Mouse (Mus musculus): ENCODE results near the gene Tle2. TPM values are rescaled to one million over a fixed set of nuclear protein-coding genes. Genes with fewer than 3 reads are reported as not detected.
A peak's percentile ranks its signal among the peaks of the same experiment; 100 is the strongest.

The Tle2 gene
- polyA plus RNA-seq, 1 experiment from 2014 or later: 14.3 TPM

- H3K27ac ChIP-seq: peak overlapping the region; percentile 89
- H3K9ac ChIP-seq: peak overlapping the region; percentile 25; the same call in 1 of the 2 replicates
- peak; percentile 25 for ATAC-seq (ENCODE audit: low FRiP score)
- H3K9me3 ChIP-seq: no peaks in the 10 kb centered on the region
- peaks cover 15% of the 10 kb centered on the region for H3K36me3 ChIP-seq (replicated peaks)
- peaks cover 78% of the 10 kb centered on the region for H3K27me3 ChIP-seq
- peaks cover 70% of the 10 kb centered on the region for H3K4me1 ChIP-seq
- peak overlapping the region; percentile 32 for H3K4me3 ChIP-seq (replicated peaks)
- H3K4me2 ChIP-seq: peak overlapping the region; percentile 63
- WGBS: under 1% methylated on average over 9 of the region's 11 CpGs
Measured at GRCm38 (mm10) chr10:81570238-81570800, 4.0 kb upstream of the Tle2 start.

- H3K4me3 ChIP-seq (replicated peaks): peak overlapping the region; percentile 32
- H3K36me3 ChIP-seq (replicated peaks): peaks cover 8% of the 10 kb centered on the region
- 1% methylated on average over 33 of the region's 34 CpGs for WGBS
- H3K9ac ChIP-seq: peak overlapping the region; percentile 25; the same call in 1 of the 2 replicates
- ATAC-seq (ENCODE audit: low FRiP score): peak; percentile 82
- peak overlapping the region; percentile 89 for H3K27ac ChIP-seq
- H3K27me3 ChIP-seq: peaks cover 78% of the 10 kb centered on the region
- peak overlapping the region; percentile 63 for H3K4me2 ChIP-seq
- H3K9me3 ChIP-seq: no peaks in the 10 kb centered on the region
- peaks cover 71% of the 10 kb centered on the region for H3K4me1 ChIP-seq
Measured at GRCm38 (mm10) chr10:81570831-81571500, 3.4 kb upstream of the Tle2 start.

- Histone ChIP-seq H3K9ac (no peak overlapping the region), H3K4me2 (peak overlapping the region; percentile 63), H3K4me3 (replicated peaks) (peak overlapping the region; percentile 32), H3K27me3 (peaks cover 78% of the 10 kb centered on the region), H3K9me3 (no peaks in the 10 kb centered on the region), H3K27ac (peak overlapping the region; percentile 89), H3K4me1 (peaks cover 74% of the 10 kb centered on the region), H3K36me3 (replicated peaks) (peaks cover 3% of the 10 kb centered on the region; the same call in 1 of the 2 replicates)
- ATAC-seq (ENCODE audit: low FRiP score): peak; percentile 93
- under 1% methylated on average over 18 of the region's 18 CpGs for WGBS
Measured at GRCm38 (mm10) chr10:81571501-81571876, 2.9 kb upstream of the Tle2 start.

- Histone ChIP-seq H3K4me3 (replicated peaks) (peak overlapping the region; percentile 32; the same call in 1 of the 2 replicates), H3K36me3 (replicated peaks) (0 out of 2 replicates have a peak, but pooled peaks cover 1% of the 10 kb centered on the region), H3K4me2 (peak overlapping the region; percentile 63), H3K9me3 (no peaks in the 10 kb centered on the region), H3K27ac (peak overlapping the region; percentile 37; the same call in 1 of the 2 replicates), H3K4me1 (peaks cover 74% of the 10 kb centered on the region), H3K9ac (no peak overlapping the region), H3K27me3 (peaks cover 78% of the 10 kb centered on the region)
- 3% methylated on average over 9 of the region's 9 CpGs for WGBS
- no peak for ATAC-seq (ENCODE audit: low FRiP score)
Measured at GRCm38 (mm10) chr10:81572133-81572671, 2.2 kb upstream of the Tle2 start.

GRCm38 (mm10) chr10:81572975-81573374 is 1.4 kb upstream of the Tle2 start:
- Histone ChIP-seq H3K27ac (no peak overlapping the region), H3K9ac (no peak overlapping the region), H3K4me1 (peaks cover 70% of the 10 kb centered on the region)

GRCm38 (mm10) chr10:81575208-81575631 is 859 bp downstream of the Tle2 start:
- WGBS: 1% methylated on average over 22 of the region's 30 CpGs
- Histone ChIP-seq H3K4me2 (peak overlapping the region; percentile 74), H3K4me1 (peaks cover 49% of the 10 kb centered on the region), H3K27ac (peak overlapping the region; percentile 19; the same call in 1 of the 2 replicates), H3K36me3 (replicated peaks) (no peaks in the 10 kb centered on the region), H3K9me3 (no peaks in the 10 kb centered on the region), H3K9ac (peak overlapping the region; percentile 63), H3K27me3 (peaks cover 82% of the 10 kb centered on the region), H3K4me3 (replicated peaks) (peak overlapping the region; percentile 52)
- ATAC-seq (ENCODE audit: low FRiP score): no peak

More at GRCm38 (mm10) chr10:81572975-81573374, 1.4 kb upstream of the Tle2 start:
- no peak for ATAC-seq (ENCODE audit: low FRiP score)
- Histone ChIP-seq H3K36me3 (replicated peaks) (no peaks in the 10 kb centered on the region), H3K4me3 (replicated peaks) (no peak overlapping the region), H3K4me2 (no peak overlapping the region), H3K27me3 (peaks cover 79% of the 10 kb centered on the region), H3K9me3 (no peaks in the 10 kb centered on the region)
- 5% methylated on average over 9 of the region's 9 CpGs for WGBS

GRCm38 (mm10) chr10:81575695-81576094 is 1.3 kb downstream of the Tle2 start:
- H3K9ac ChIP-seq: peak overlapping the region; percentile 63
- WGBS: 2% methylated on average over 6 of the region's 6 CpGs
- H3K36me3 ChIP-seq (replicated peaks): no peaks in the 10 kb centered on the region
- H3K27ac ChIP-seq: no peak overlapping the region
- H3K9me3 ChIP-seq: no peaks in the 10 kb centered on the region
- no peak for ATAC-seq (ENCODE audit: low FRiP score)
- H3K4me2 ChIP-seq: peak overlapping the region; percentile 74
- peaks cover 87% of the 10 kb centered on the region for H3K27me3 ChIP-seq
- H3K4me3 ChIP-seq (replicated peaks): peak overlapping the region; percentile 52
- H3K4me1 ChIP-seq: peaks cover 48% of the 10 kb centered on the region

- Histone ChIP-seq H3K36me3 (replicated peaks) (no peaks in the 10 kb centered on the region; the same call in 1 of the 2 replicates), H3K27ac (no peak overlapping the region), H3K4me3 (replicated peaks) (no peak overlapping the region), H3K4me2 (no peak overlapping the region), H3K9ac (no peak overlapping the region), H3K9me3 (no peaks in the 10 kb centered on the region), H3K27me3 (peaks cover 86% of the 10 kb centered on the region), H3K4me1 (peaks cover 33% of the 10 kb centered on the region)
- 79% methylated on average over 4 of the region's 4 CpGs for WGBS
- ATAC-seq (ENCODE audit: low FRiP score): no peak
Measured at GRCm38 (mm10) chr10:81579967-81580366, 5.6 kb downstream of the Tle2 start.

- H3K27me3 ChIP-seq: peaks cover 85% of the 10 kb centered on the region
- no peak for ATAC-seq (ENCODE audit: low FRiP score)
- no peak overlapping the region for H3K27ac ChIP-seq
- 0 out of 2 replicates have a peak overlapping the region, but pooled peaks have one; percentile 29 for H3K9ac ChIP-seq
- no peak overlapping the region for H3K4me2 ChIP-seq
- H3K4me1 ChIP-seq: peaks cover 27% of the 10 kb centered on the region
- no peak overlapping the region for H3K4me3 ChIP-seq (replicated peaks)
- no peaks in the 10 kb centered on the region for H3K9me3 ChIP-seq
- no peaks in the 10 kb centered on the region; the same call in 1 of the 2 replicates for H3K36me3 ChIP-seq (replicated peaks)
- 64% methylated on average over 25 of the region's 25 CpGs for WGBS
Measured at GRCm38 (mm10) chr10:81580441-81581070, 6.2 kb downstream of the Tle2 start.

GRCm38 (mm10) chr10:81583347-81583746 is 9.0 kb downstream of the Tle2 start:
- Histone ChIP-seq H3K9me3 (no peaks in the 10 kb centered on the region), H3K36me3 (replicated peaks) (no peaks in the 10 kb centered on the region; the same call in 1 of the 2 replicates), H3K4me3 (replicated peaks) (no peak overlapping the region), H3K27me3 (peaks cover 78% of the 10 kb centered on the region), H3K4me1 (peaks cover 20% of the 10 kb centered on the region), H3K9ac (no peak overlapping the region), H3K27ac (no peak overlapping the region), H3K4me2 (no peak overlapping the region)
- 52% methylated on average over 6 of the region's 6 CpGs for WGBS
- ATAC-seq (ENCODE audit: low FRiP score): no peak

- Histone ChIP-seq H3K9ac (no peak overlapping the region), H3K4me2 (no peak overlapping the region), H3K27ac (no peak overlapping the region), H3K36me3 (replicated peaks) (no peaks in the 10 kb centered on the region), H3K4me3 (replicated peaks) (no peak overlapping the region), H3K9me3 (no peaks in the 10 kb centered on the region), H3K4me1 (no peaks in the 10 kb centered on the region), H3K27me3 (peaks cover 83% of the 10 kb centered on the region)
- no peak for ATAC-seq (ENCODE audit: low FRiP score)
- 72% methylated on average over 7 of the region's 7 CpGs for whole genome bisulfite sequencing
Measured at GRCm38 (mm10) chr10:81588739-81589138, 14.4 kb downstream of the Tle2 start.

GRCm38 (mm10) chr10:81591846-81592245 is 17.5 kb downstream of the Tle2 start:
- no peak overlapping the region for H3K4me3 ChIP-seq (replicated peaks)
- H3K27me3 ChIP-seq: peaks cover 89% of the 10 kb centered on the region
- WGBS: 65% methylated on average over 9 of the region's 9 CpGs
- no peaks in the 10 kb centered on the region for H3K9me3 ChIP-seq
- no peak overlapping the region for H3K4me2 ChIP-seq
- H3K36me3 ChIP-seq (replicated peaks): no peaks in the 10 kb centered on the region
- peaks cover 17% of the 10 kb centered on the region for H3K4me1 ChIP-seq
- H3K9ac ChIP-seq: no peak overlapping the region
- no peak overlapping the region for H3K27ac ChIP-seq
- no peak for ATAC-seq (ENCODE audit: low FRiP score)
